Mouse (Mus musculus) liver, adult 2 months (tissue): ENCODE data around the gene Crybg1. TPM values are rescaled to one million over a fixed set of nuclear protein-coding genes. Genes with fewer than 3 reads are reported as not detected.

Source experiments
- DNase-seq: peaks from one replicate; pipeline ENCODE4 v3.0.0-alpha.2; 2011; ENCODE audit warnings: low read depth, low spot score; ENCODE audit errors: extremely low read depth
- H3K27ac ChIP-seq: fragments of 200-500 bp; replicated peaks from 2 replicates; pipeline ENCODE4 v1.5.1; 2012; ENCODE audit warnings: low read depth, mild to moderate bottlenecking, control low read depth, inconsistent platforms, low read length; ENCODE audit not compliant: insufficient read depth
- H3K27me3 ChIP-seq: fragments of 200-500 bp; 2 replicates; pipeline ENCODE4 v1.6.1; 2012; ENCODE audit warnings: mild to moderate bottlenecking, moderate library complexity, low read length, inconsistent platforms; ENCODE audit not compliant: control insufficient read depth, insufficient read depth
- H3K36me3 ChIP-seq: fragments of 200-500 bp; 2 replicates; pipeline ENCODE4 v1.6.1; 2012; ENCODE audit warnings: low read length, inconsistent platforms; ENCODE audit not compliant: control insufficient read depth, insufficient read depth
- H3K4me1 ChIP-seq: fragments of 200-500 bp; 2 replicates; pipeline ENCODE4 v1.6.1; 2011; ENCODE audit warnings: low read length; ENCODE audit not compliant: control insufficient read depth, insufficient read depth
- H3K4me3 ChIP-seq: fragments of 200-500 bp; 2 replicates; pipeline ENCODE4 v1.5.1; 2011; ENCODE audit warnings: low read depth, mild to moderate bottlenecking, control low read depth, low read length, moderate library complexity; ENCODE audit not compliant: insufficient read depth
- H3K79me2 ChIP-seq: fragments of 200-500 bp; 2 replicates; pipeline ENCODE4 v1.6.1; 2012; ENCODE audit warnings: inconsistent platforms, mild to moderate bottlenecking, low read length, moderate library complexity; ENCODE audit not compliant: control insufficient read depth, insufficient read depth
- H3K9ac ChIP-seq: fragments of 200-500 bp; 2 replicates; pipeline ENCODE4 v1.6.1; 2012; ENCODE audit warnings: low read depth, mild to moderate bottlenecking, control low read depth, inconsistent platforms, low read length
- CTCF ChIP-seq: fragments of 200-500 bp; IDR thresholded peaks from 2 replicates; pipeline ENCODE4 v1.5.1; 2011; ENCODE audit warnings: low read depth, low read length, control low read depth
- POLR2A ChIP-seq: fragments of 200-500 bp; IDR thresholded peaks from 2 replicates; pipeline ENCODE4 v1.6.1; 2011; ENCODE audit warnings: low read length, control low read depth; ENCODE audit not compliant: insufficient read depth; ENCODE audit errors: extremely low read depth
- WGBS: fragments of 180-500 bp; shearing (Covaris S2); methylation state at CpG from one replicate; pipeline ENCODE4 v1.1.7; 2018; 5-methylcytosine and 5-hydroxymethylcytosine counted together
- polyA plus RNA-seq: library from polyadenylated mRNA; depleted of rRNA; stranded (reverse); fragments of >200 nt; gene quantifications from 2 replicates; pipeline ENCODE4 v1.2.3, GENCODE M21; 2012
- total RNA-seq: library from RNA; depleted of rRNA; stranded (reverse); fragments of >200 nt; gene quantifications from 2 replicates; pipeline ENCODE4 v1.2.3, GENCODE M21; 2014

The Crybg1 gene
- total and polyA plus RNA-seq, 2 experiments = 3.2 to 13.0 TPM

- H3K9ac ChIP-seq = peak overlapping the region; percentile 99
- H3K27ac ChIP-seq = peak overlapping the region; percentile 96
- DNase-seq = no peak
- peaks cover 9% of the 10 kb centered on the region; the same call in 1 of the 2 replicates for H3K79me2 ChIP-seq
- peak overlapping the region; percentile 99 for H3K4me3 ChIP-seq
- TF ChIP-seq CTCF (no peak), POLR2A (no peak)
- H3K36me3 ChIP-seq = no peaks in the 10 kb centered on the region
- WGBS = under 1% methylated on average over 11 of the region's 11 CpGs
- H3K27me3 ChIP-seq = no peaks in the 10 kb centered on the region
- H3K4me1 ChIP-seq = peaks cover 9% of the 10 kb centered on the region
These were observed 145.6 kb downstream of the Crybg1 start for GRCm38 (mm10) chr10:44002995-44003524.

- peak; percentile 93 for DNase-seq
- H3K4me1 ChIP-seq = peaks cover 9% of the 10 kb centered on the region
- WGBS = 17% methylated on average over 14 of the region's 14 CpGs
- peaks cover 9% of the 10 kb centered on the region; the same call in 1 of the 2 replicates for H3K79me2 ChIP-seq
- H3K27ac ChIP-seq = peak overlapping the region; percentile 41
- peak overlapping the region; percentile 7; the same call in 1 of the 2 replicates for H3K4me3 ChIP-seq
- H3K36me3 ChIP-seq = no peaks in the 10 kb centered on the region
- TF ChIP-seq POLR2A (no peak), CTCF (peak; percentile 60)
- no peak overlapping the region for H3K9ac ChIP-seq
- no peaks in the 10 kb centered on the region for H3K27me3 ChIP-seq
These were observed 146.4 kb downstream of the Crybg1 start for GRCm38 (mm10) chr10:44002004-44002940.

GRCm38 (mm10) chr10:44000156-44000865, 148.3 kb downstream of the Crybg1 start:
- Histone ChIP-seq H3K36me3 (peaks cover 1% of the 10 kb centered on the region; the same call in 1 of the 2 replicates), H3K4me1 (peaks cover 9% of the 10 kb centered on the region), H3K9ac (no peak overlapping the region), H3K27me3 (no peaks in the 10 kb centered on the region), H3K4me3 (no peak overlapping the region), H3K27ac (no peak overlapping the region), H3K79me2 (peaks cover 9% of the 10 kb centered on the region; the same call in 1 of the 2 replicates)
- peak; percentile 65 for DNase-seq
- WGBS = 32% methylated on average over 2 of the region's 2 CpGs
- TF ChIP-seq POLR2A = no peak
- no peak for TF ChIP-seq CTCF

GRCm38 (mm10) chr10:43998503-43999082, 150.1 kb downstream of the Crybg1 start:
- WGBS = 90% methylated on average over 8 of the region's 8 CpGs
- TF ChIP-seq POLR2A (no peak), CTCF (no peak)
- no peak for DNase-seq

GRCm38 (mm10) chr10:43998023-43998422, 150.6 kb downstream of the Crybg1 start:
- 88% methylated on average over 9 of the region's 9 CpGs for WGBS
- H3K36me3 ChIP-seq = peaks cover 1% of the 10 kb centered on the region; the same call in 1 of the 2 replicates
- H3K9ac ChIP-seq = no peak overlapping the region
- no peak overlapping the region for H3K4me3 ChIP-seq
- TF ChIP-seq POLR2A (no peak), CTCF (no peak)
- peaks cover 9% of the 10 kb centered on the region for H3K4me1 ChIP-seq
- H3K79me2 ChIP-seq = peaks cover 9% of the 10 kb centered on the region; the same call in 1 of the 2 replicates
- no peak for DNase-seq
- H3K27me3 ChIP-seq = no peaks in the 10 kb centered on the region
- no peak overlapping the region for H3K27ac ChIP-seq

More at GRCm38 (mm10) chr10:43998503-43999082, 150.1 kb downstream of the Crybg1 start:
- Histone ChIP-seq H3K9ac (no peak overlapping the region), H3K36me3 (peaks cover 1% of the 10 kb centered on the region; the same call in 1 of the 2 replicates), H3K27ac (no peak overlapping the region), H3K27me3 (no peaks in the 10 kb centered on the region), H3K4me3 (no peak overlapping the region), H3K79me2 (peaks cover 9% of the 10 kb centered on the region; the same call in 1 of the 2 replicates), H3K4me1 (peaks cover 9% of the 10 kb centered on the region)
